Mouse (Mus musculus) embryonic facial prominence, embryonic 11.5 days (tissue): Measurements from ENCODE around the gene Vmn1r231. TPM values are rescaled to one million over a fixed set of nuclear protein-coding genes. Genes with fewer than 3 reads are reported as not detected.

Experiments
- ATAC-seq: fragments of 200-750 bp; cut with Nextera tagmentation; replicated peaks from 2 replicates; pipeline ENCODE4 v1.8.0; 2017; ENCODE audit warnings: low read depth; ENCODE audit not compliant: insufficient number of reproducible peaks, low FRiP score, low TSS enrichment
- DNase-seq: peaks from one replicate; pipeline ENCODE4 v3.0.0-alpha.2; 2015; ENCODE audit warnings: low spot score
- H3K27ac ChIP-seq: fragments of 300-500 bp; sonication (generic); replicated peaks from 2 replicates; pipeline ENCODE4 v1.5.1; 2014; ENCODE audit warnings: mild to moderate bottlenecking, low read depth, low read length, control low read depth
- H3K27me3 ChIP-seq: fragments of 300-500 bp; sonication (generic); 2 replicates; pipeline ENCODE4 v1.6.1; 2014; ENCODE audit warnings: mild to moderate bottlenecking, low read length, moderate library complexity, mixed read lengths; ENCODE audit not compliant: control insufficient read depth, insufficient read depth
- H3K36me3 ChIP-seq: fragments of 300-500 bp; sonication (generic); replicated peaks from 2 replicates; pipeline ENCODE4 v1.6.1; 2014; ENCODE audit warnings: low read depth, mild to moderate bottlenecking, low read length, moderate library complexity, mixed read lengths; ENCODE audit not compliant: control insufficient read depth, insufficient read depth
- H3K4me1 ChIP-seq: fragments of 300-500 bp; sonication (generic); 2 replicates; pipeline ENCODE4 v1.6.1; 2014; ENCODE audit warnings: low read length, mixed read lengths; ENCODE audit not compliant: control insufficient read depth, insufficient read depth
- H3K4me2 ChIP-seq: fragments of 300-500 bp; sonication (generic); 2 replicates; pipeline ENCODE4 v1.6.1; 2014; ENCODE audit warnings: low read depth, mild to moderate bottlenecking, control low read depth, low read length, moderate library complexity
- H3K4me3 ChIP-seq: fragments of 300-500 bp; sonication (generic); 2 replicates; pipeline ENCODE4 v1.5.1; 2014; ENCODE audit warnings: low read depth, low read length, control low read depth
- H3K9ac ChIP-seq: fragments of 300-500 bp; sonication (generic); replicated peaks from 2 replicates; pipeline ENCODE4 v1.6.1; 2014; ENCODE audit warnings: mild to moderate bottlenecking, control low read depth, low read length
- H3K9me3 ChIP-seq: fragments of 300-500 bp; sonication (generic); replicated peaks from 2 replicates; pipeline ENCODE4 v1.6.1; 2016; ENCODE audit warnings: mild to moderate bottlenecking, low read length, inconsistent platforms, mixed read lengths; ENCODE audit not compliant: control insufficient read depth
- WGBS: fragments of 180-500 bp; shearing (Covaris S2); extraction: QIAGEN DNeasy Blood & Tissue Kit; methylation state at CpG from one replicate; pipeline ENCODE4 v1.1.7; 2014; 5-methylcytosine and 5-hydroxymethylcytosine counted together
- polyA plus RNA-seq: library from polyadenylated mRNA; unstranded; fragments of >200 nt; fragmentation: Nextera tagmentation; extraction: Ambion mirVana; gene quantifications from 2 replicates; pipeline ENCODE4 v1.2.1, GENCODE M21; 2014

Gene Vmn1r231
- polyA plus RNA-seq = not detected in 2 replicates

- ATAC-seq (no peak), DNase-seq (no peak)
- H3K27me3 ChIP-seq = no peaks in the 10 kb centered on the region
- no peak within 1 kb of the TSS for H3K4me2 ChIP-seq
- no peaks in the 10 kb centered on the region for H3K9me3 ChIP-seq
- no peaks in the 10 kb centered on the region for H3K36me3 ChIP-seq
- 61% methylated on average over 2 of the region's 2 CpGs for WGBS
- H3K27ac ChIP-seq = no peak within 1 kb of the TSS
- H3K4me3 ChIP-seq = no peak within 1 kb of the TSS
- H3K4me1 ChIP-seq = no peaks in the 10 kb centered on the region
- no peak within 1 kb of the TSS for H3K9ac ChIP-seq
Observed at GRCm38 (mm10) chr17:20904991-20905390, at the start of gene Vmn1r231. Vmn1r231 (minus strand) TSS chr17:20905091.

- Histone ChIP-seq H3K27ac (no peak overlapping the region), H3K9ac (peak overlapping the region; percentile 45), H3K9me3 (no peaks in the 10 kb centered on the region), H3K4me3 (peak overlapping the region; percentile 37), H3K36me3 (no peaks in the 10 kb centered on the region), H3K4me2 (peak overlapping the region; percentile 65), H3K27me3 (no peaks in the 10 kb centered on the region), H3K4me1 (no peaks in the 10 kb centered on the region)
- no peak for DNase-seq
- ATAC-seq = no peak
Observed at GRCm38 (mm10) chr17:20946636-20947035, 41.7 kb upstream of the Vmn1r231 start.

DNA sequence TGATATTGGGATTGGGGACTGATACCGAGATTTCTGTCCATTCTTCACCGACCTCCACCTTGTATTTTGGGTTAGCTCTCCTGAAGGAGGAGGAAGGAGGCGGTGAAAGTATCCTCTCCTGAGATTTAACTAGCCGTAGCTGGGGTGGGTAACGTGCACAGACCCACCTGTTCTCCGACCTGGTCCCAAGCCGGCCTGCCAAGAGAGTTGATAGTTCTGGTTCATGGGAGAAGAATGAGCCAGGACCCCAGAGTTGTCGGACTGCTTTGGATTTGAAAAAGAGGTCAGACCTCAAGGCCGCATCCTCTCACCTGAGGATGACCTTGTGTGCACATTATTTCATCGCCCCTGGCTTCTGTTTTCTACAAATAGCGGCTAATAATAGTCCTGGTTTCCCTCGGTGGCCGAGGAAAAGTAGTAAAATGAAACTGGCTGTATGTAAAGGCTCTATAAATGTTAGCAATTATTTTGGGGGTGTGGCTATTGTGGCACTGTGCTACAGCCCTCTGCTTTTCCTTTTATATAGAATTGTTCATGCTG is 41.2 kb upstream of the Vmn1r231 start:
- Histone ChIP-seq H3K4me1 (no peaks in the 10 kb centered on the region), H3K4me3 (peak overlapping the region; percentile 37), H3K9ac (peak overlapping the region; percentile 45), H3K27me3 (no peaks in the 10 kb centered on the region), H3K4me2 (peak overlapping the region; percentile 65), H3K9me3 (no peaks in the 10 kb centered on the region), H3K36me3 (no peaks in the 10 kb centered on the region), H3K27ac (peak overlapping the region; percentile 89)
- DNase-seq (no peak), ATAC-seq (no peak)
- WGBS = 2% methylated on average over 13 of the region's 13 CpGs

- WGBS = under 1% methylated on average over 69 of the region's 69 CpGs
- Histone ChIP-seq H3K4me2 (peak within 1 kb of the TSS; percentile 65), H3K27me3 (no peaks in the 10 kb centered on the region), H3K9ac (peak within 1 kb of the TSS; percentile 45), H3K4me3 (peak within 1 kb of the TSS; percentile 37), H3K9me3 (no peaks in the 10 kb centered on the region), H3K27ac (peak within 1 kb of the TSS; percentile 89), H3K4me1 (no peaks in the 10 kb centered on the region), H3K36me3 (no peaks in the 10 kb centered on the region)
- DNase-seq = peak; percentile 99
- peak; percentile 99 for ATAC-seq
Observed at GRCm38 (mm10) chr17:20944985-20945891, 40.3 kb upstream of the Vmn1r231 start, which contains the start of gene Ppp2r1a. Ppp2r1a (plus strand) TSS chr17:20945311.

- peak overlapping the region; percentile 25 for H3K9ac ChIP-seq
- no peaks in the 10 kb centered on the region for H3K36me3 ChIP-seq
- ATAC-seq (no peak), DNase-seq (no peak)
- WGBS = 52% methylated on average over 3 of the region's 3 CpGs
- H3K27me3 ChIP-seq = no peaks in the 10 kb centered on the region
- no peaks in the 10 kb centered on the region for H3K9me3 ChIP-seq
- no peak overlapping the region for H3K27ac ChIP-seq
- H3K4me3 ChIP-seq = peak overlapping the region; percentile 28
- H3K4me2 ChIP-seq = peak overlapping the region; percentile 10
- no peaks in the 10 kb centered on the region for H3K4me1 ChIP-seq
Observed at GRCm38 (mm10) chr17:20944226-20944625, 39.3 kb upstream of the Vmn1r231 start.

GRCm38 (mm10) chr17:20919614-20920013 is 14.7 kb upstream of the Vmn1r231 start, which contains the start of gene Vmn1r232:
Vmn1r232 (minus strand) TSS chr17:20919714.
- Histone ChIP-seq H3K27me3 (no peaks in the 10 kb centered on the region), H3K4me1 (no peaks in the 10 kb centered on the region), H3K27ac (no peak within 1 kb of the TSS), H3K4me2 (no peak within 1 kb of the TSS), H3K9me3 (no peaks in the 10 kb centered on the region), H3K4me3 (no peak within 1 kb of the TSS), H3K9ac (no peak within 1 kb of the TSS), H3K36me3 (no peaks in the 10 kb centered on the region)
- 66% methylated on average over 1 of the region's 1 CpGs for WGBS
- ATAC-seq = no peak
- DNase-seq = no peak

DNA sequence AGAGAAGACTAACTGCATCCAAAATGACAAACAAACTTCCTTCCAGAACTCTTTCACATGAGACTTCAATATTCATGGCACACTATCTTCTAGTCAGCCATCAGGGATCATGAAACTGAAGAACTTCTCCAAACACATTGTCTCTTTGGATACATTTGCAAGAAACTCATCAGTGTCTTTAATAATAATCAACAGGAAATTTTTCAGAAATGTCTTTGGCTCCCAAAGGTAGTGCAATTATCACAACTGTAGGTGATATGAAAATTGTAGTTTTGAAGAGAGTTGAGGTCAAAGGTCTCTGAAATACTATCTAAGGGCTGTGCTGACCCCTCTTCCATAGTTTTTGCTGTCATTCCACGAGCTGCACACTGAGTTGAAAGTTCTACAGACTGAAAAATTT is 64.7 kb downstream of the Vmn1r231 start, which contains the start of gene Vmn1r230:
Gene Vmn1r230 (plus strand): TSS at position 301 of the 400 bp plus-strand sequence.
- no peak for DNase-seq
- H3K4me1 ChIP-seq = no peaks in the 10 kb centered on the region
- no peaks in the 10 kb centered on the region for H3K9me3 ChIP-seq

More for the DNA sequence above, 64.7 kb downstream of the Vmn1r231 start, which contains the start of gene Vmn1r230:
- H3K9ac ChIP-seq = no peak within 1 kb of the TSS
- no peak within 1 kb of the TSS for H3K4me2 ChIP-seq
- H3K36me3 ChIP-seq = no peaks in the 10 kb centered on the region
- no peak for ATAC-seq
- no peaks in the 10 kb centered on the region for H3K27me3 ChIP-seq
- 31% methylated on average over 1 of the region's 1 CpGs for WGBS
- H3K4me3 ChIP-seq = no peak within 1 kb of the TSS
- no peak within 1 kb of the TSS for H3K27ac ChIP-seq
